In the genomic region with DNA sequence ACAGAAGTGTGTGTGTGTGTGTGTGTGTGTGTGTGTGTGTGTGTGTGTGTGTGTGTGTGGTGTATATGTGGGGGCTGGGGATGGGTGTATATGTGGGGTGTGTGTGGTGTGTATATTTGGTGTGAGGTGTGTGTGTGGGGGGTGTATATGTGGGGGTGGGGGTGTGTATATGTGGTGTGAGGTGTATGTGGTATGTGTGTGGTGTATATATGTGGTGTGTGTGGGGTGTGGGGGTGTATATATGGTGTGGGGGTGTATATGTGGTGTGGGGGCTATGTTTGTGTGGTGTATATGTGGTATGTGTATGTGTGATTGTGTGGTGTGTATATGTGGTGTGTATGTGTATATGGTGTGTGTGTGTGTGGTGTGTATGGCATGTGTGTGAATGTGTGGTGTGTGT, we compare ENCODE assay signal across 23 mouse cellular contexts.
DNase-seq lines count a peak whose midpoint lies in the region; ATAC-seq and TF ChIP-seq lines count a peak whose summit lies in the region.
"Had no signal": no experiment of that assay in that cellular context is flagged by ENCODE, and none has a peak within 500 bp of the region (broad histone marks: within the 10 kb centered on the region; RNA-seq: fewer than 3 reads in every experiment).

No protein-coding gene starts in this region.

- no peak for DNase-seq in lung, postnatal 25 days (ENCODE audit: low spot score)
- DNase-seq in liver, embryonic 13.5 days, result no peak
- DNase-seq: adrenal gland, adult 2 months; cerebellum, adult 11 months; cerebellum, adult 9-11 months; forebrain, postnatal 0 days; gastrocnemius, postnatal 14 days; kidney, postnatal 10 days; left cerebral cortex, postnatal 4 days; lung, adult 2 months; right cerebral cortex, postnatal 25 days; spleen, adult 18-20 months; thymus, postnatal 25 days had no signal

- no peak for TF ChIP-seq POLR2A in olfactory bulb, adult 2 months (IDR thresholded peaks at IDR 0.05; ENCODE audit: insufficient read depth, low read depth, low read length)

- TF ChIP-seq CTCF in olfactory bulb, adult 2 months (IDR thresholded peaks at IDR 0.05; ENCODE audit: insufficient read depth, low read depth, low read length), result no peak

- H3K4me1 ChIP-seq in kidney, embryonic 14.5 days (ENCODE audit: control insufficient read depth, insufficient read depth, low read length), result no peaks in the 10 kb centered on the region
- no peaks in the 10 kb centered on the region for H3K4me1 ChIP-seq in kidney, embryonic 15.5 days
- H3K4me1 ChIP-seq in lung, embryonic 15.5 days, result 0 out of 2 replicates have a peak, but pooled peaks cover 4% of the 10 kb centered on the region
- H3K4me1 ChIP-seq in liver, embryonic 13.5 days (replicated peaks), result no peaks in the 10 kb centered on the region
- peaks cover 5% of the 10 kb centered on the region for H3K4me1 ChIP-seq in olfactory bulb, adult 2 months (ENCODE audit: control insufficient read depth, insufficient read depth, low read length)
- H3K4me1 ChIP-seq: limb, embryonic 15.5 days had no signal

- no peak overlapping the region for H3K27ac ChIP-seq in kidney, embryonic 14.5 days (ENCODE audit: low read depth, low read length)
- H3K27ac ChIP-seq in kidney, embryonic 15.5 days, result no peak overlapping the region
- H3K27ac ChIP-seq in lung, embryonic 15.5 days, result no peak overlapping the region
- H3K27ac ChIP-seq in liver, embryonic 13.5 days, result no peak overlapping the region
- 0 out of 2 replicates have a peak overlapping the region, but pooled peaks have one; percentile 30 for H3K27ac ChIP-seq in olfactory bulb, adult 2 months (ENCODE audit: insufficient read depth, low read depth, low read length)
- H3K27ac ChIP-seq: forebrain, embryonic 10.5 days; heart, embryonic 13.5 days; limb, embryonic 15.5 days had no signal

- peaks cover 8% of the 10 kb centered on the region; the same call in 1 of the 2 replicates for H3K36me3 ChIP-seq in kidney, embryonic 14.5 days (ENCODE audit: control insufficient read depth, insufficient read depth, low read length)
- H3K36me3 ChIP-seq in kidney, embryonic 15.5 days, result peaks cover 12% of the 10 kb centered on the region
- H3K36me3 ChIP-seq in lung, embryonic 15.5 days, result peaks cover 5% of the 10 kb centered on the region; the same call in 1 of the 2 replicates
- H3K36me3 ChIP-seq in liver, embryonic 13.5 days, result peaks cover 17% of the 10 kb centered on the region

- H3K4me2 ChIP-seq in kidney, embryonic 14.5 days (replicated peaks; ENCODE audit: low read depth, low read length), result no peak overlapping the region
- no peak overlapping the region for H3K4me2 ChIP-seq in kidney, embryonic 15.5 days
- no peak overlapping the region for H3K4me2 ChIP-seq in lung, embryonic 15.5 days
- no peak overlapping the region for H3K4me2 ChIP-seq in liver, embryonic 13.5 days
- H3K4me2 ChIP-seq: heart, embryonic 13.5 days; limb, embryonic 15.5 days had no signal

- no peak overlapping the region for H3K4me3 ChIP-seq in kidney, embryonic 14.5 days (ENCODE audit: low read length)
- H3K4me3 ChIP-seq in kidney, embryonic 15.5 days (replicated peaks), result no peak overlapping the region
- H3K4me3 ChIP-seq in lung, embryonic 15.5 days, result no peak overlapping the region
- no peak overlapping the region for H3K4me3 ChIP-seq in liver, embryonic 13.5 days (replicated peaks)
- no peak overlapping the region for H3K4me3 ChIP-seq in olfactory bulb, adult 2 months (ENCODE audit: insufficient read depth, low read depth, low read length)
- H3K4me3 ChIP-seq: forebrain, embryonic 10.5 days; heart, embryonic 13.5 days; limb, embryonic 15.5 days had no signal

- no peaks in the 10 kb centered on the region for H3K9me3 ChIP-seq in kidney, embryonic 14.5 days (ENCODE audit: control insufficient read depth, low read length)
- H3K9me3 ChIP-seq in kidney, embryonic 15.5 days (replicated peaks), result no peaks in the 10 kb centered on the region
- no peaks in the 10 kb centered on the region for H3K9me3 ChIP-seq in lung, embryonic 15.5 days
- H3K9me3 ChIP-seq in liver, embryonic 13.5 days (replicated peaks), result no peaks in the 10 kb centered on the region
- H3K9me3 ChIP-seq: forebrain, embryonic 10.5 days; heart, embryonic 13.5 days; limb, embryonic 15.5 days had no signal

- H3K27me3 ChIP-seq in kidney, embryonic 14.5 days (ENCODE audit: control insufficient read depth, insufficient read depth, low read length), result no peaks in the 10 kb centered on the region
- no peaks in the 10 kb centered on the region for H3K27me3 ChIP-seq in kidney, embryonic 15.5 days
- H3K27me3 ChIP-seq in lung, embryonic 15.5 days, result no peaks in the 10 kb centered on the region
- H3K27me3 ChIP-seq in liver, embryonic 13.5 days, result no peaks in the 10 kb centered on the region
- H3K27me3 ChIP-seq: heart, embryonic 13.5 days; limb, embryonic 15.5 days had no signal

- ATAC-seq in kidney, embryonic 14.5 days (ENCODE audit: low FRiP score, low TSS enrichment), result 0 out of 2 replicates have a peak, but pooled peaks have one; percentile 46
- no peak for ATAC-seq in kidney, embryonic 15.5 days (replicated peaks; ENCODE audit: low FRiP score)
- ATAC-seq in lung, embryonic 15.5 days (ENCODE audit: borderline replicate concordance, extremely low read depth, low FRiP score, low TSS enrichment), result peak; percentile 64; the same call in 1 of the 2 replicates
- ATAC-seq in liver, embryonic 13.5 days (ENCODE audit: low read depth), result peak; percentile 31; the same call in 1 of the 2 replicates
- ATAC-seq in megakaryocyte progenitor cell, adult 5-6 weeks (replicated peaks; ENCODE audit: poor library complexity), result no peak
- ATAC-seq: forebrain, postnatal 0 days; hindbrain, embryonic 16.5 days; intestine, embryonic 16.5 days had no signal

- H3K9ac ChIP-seq in kidney, embryonic 14.5 days (ENCODE audit: low read depth, low read length), result no peak overlapping the region
- H3K9ac ChIP-seq in kidney, embryonic 15.5 days, result no peak overlapping the region
- no peak overlapping the region for H3K9ac ChIP-seq in lung, embryonic 15.5 days
- H3K9ac ChIP-seq in liver, embryonic 13.5 days, result no peak overlapping the region
- H3K9ac ChIP-seq: forebrain, postnatal 0 days; limb, embryonic 15.5 days had no signal

Comparison
In these comparisons a context has a peak if more than half of its experiments do, and no peak if none do; other contexts are left out.
1. ATAC-seq: peak in kidney, embryonic 14.5 days (single experiment), lung, embryonic 15.5 days (single experiment) and liver, embryonic 13.5 days (single experiment); none in kidney, embryonic 15.5 days (single experiment) and megakaryocyte progenitor cell, adult 5-6 weeks (single experiment).